Mouse (Mus musculus) heart, postnatal 36 days (tissue): ENCODE data around the gene Fancg. TPM values are rescaled to one million over a fixed set of nuclear protein-coding genes. Genes with fewer than 3 reads are reported as not detected.

Experiments
- DNase-seq, 2 experiments: peaks; one replicate each; pipeline ENCODE4 v3.0.0; 2021 to 2022
- intact Hi-C: fragments of 180-260 bp; cut with DNase I; formaldehyde crosslinking; loops from one replicate; pipeline ENCODE4 v1.15.1; 2025
- total RNA-seq, 2 experiments: library from RNA; stranded (reverse); gene quantifications; 2 replicates each; pipeline ENCODE4 v1.2.3; 2021

The Fancg gene
- total RNA-seq: 1 to 10 TPM; 2.6 to 3.2 TPM

GRCm38 (mm10) chr4:43010161-43011038, at the start of gene Fancg:
Gene Fancg, minus strand, starts transcription at chr4:43010506.
- DNase-seq: peak; percentile 79 to 90
- intact Hi-C loops: no loop called here

- no peak for DNase-seq
- intact Hi-C loops: no loop called here
Measured at GRCm38 (mm10) chr4:43059697-43060096, 49.4 kb upstream of the Fancg start.

- peak; percentile 88 to 89 for DNase-seq
- intact Hi-C loops: no loop called here
Measured at GRCm38 (mm10) chr4:43058753-43059654, 48.7 kb upstream of the Fancg start, which contains the start of gene Unc13b. Gene Unc13b, plus strand, starts transcription at chr4:43058953.

GRCm38 (mm10) chr4:43058392-43058752, 48.1 kb upstream of the Fancg start:
- DNase-seq: no peak
- intact Hi-C loops: no loop called here

- intact Hi-C loops: no loop called here
- no peak for DNase-seq
Measured at GRCm38 (mm10) chr4:43057654-43058053, 47.3 kb upstream of the Fancg start.

GRCm38 (mm10) chr4:43052627-43053026, 42.3 kb upstream of the Fancg start:
- peak; percentile 43 to 46 for DNase-seq
- intact Hi-C loops: no loop called here

GRCm38 (mm10) chr4:43047231-43047630, 36.9 kb upstream of the Fancg start:
- DNase-seq: peak; percentile 63 to 66
- intact Hi-C loops: loop anchor here (1.0 to 2.0 kb wide), 4 partner anchors 68 to 514 kb away; no protein-coding TSS in a partner anchor

- intact Hi-C loops: loop anchor here (1.0 to 2.0 kb wide), 4 partner anchors 69 to 514 kb away; no protein-coding TSS in a partner anchor
- DNase-seq: no peak
Measured at GRCm38 (mm10) chr4:43046607-43047006, 36.3 kb upstream of the Fancg start.

GRCm38 (mm10) chr4:43045659-43046302, 35.5 kb upstream of the Fancg start, which contains the start of gene Fam214b:
Gene Fam214b, minus strand, starts transcription at chr4:43046220.
- intact Hi-C loops: loop anchor here (2.0 kb wide), 2 partner anchors 199 to 515 kb away; no protein-coding TSS in a partner anchor
- DNase-seq: peak; percentile 97 to 99

- intact Hi-C loops: no loop called here
- no peak for DNase-seq
Measured at GRCm38 (mm10) chr4:43045285-43045658, 35.0 kb upstream of the Fancg start.

GRCm38 (mm10) chr4:43044673-43045072, 34.4 kb upstream of the Fancg start:
- intact Hi-C loops: no loop called here

GRCm38 (mm10) chr4:43043644-43044357, 33.5 kb upstream of the Fancg start:
- DNase-seq: peak; percentile 57 to 62
- intact Hi-C loops: no loop called here

More at GRCm38 (mm10) chr4:43044673-43045072, 34.4 kb upstream of the Fancg start:
- DNase-seq: peak; percentile 44 to 52

GRCm38 (mm10) chr4:43040881-43041547, 30.7 kb upstream of the Fancg start:
- DNase-seq: no peak
- intact Hi-C loops: no loop called here

GRCm38 (mm10) chr4:43040114-43040572, 29.8 kb upstream of the Fancg start:
- intact Hi-C loops: no loop called here
- DNase-seq: peak; percentile 91 to 93

- no peak for DNase-seq
- intact Hi-C loops: no loop called here
Measured at GRCm38 (mm10) chr4:43039609-43040008, 29.3 kb upstream of the Fancg start.

- DNase-seq: no peak
- intact Hi-C loops: no loop called here
Measured at GRCm38 (mm10) chr4:43038567-43039495, 28.5 kb upstream of the Fancg start.

GRCm38 (mm10) chr4:43037860-43038566, 27.7 kb upstream of the Fancg start:
- no peak for DNase-seq
- intact Hi-C loops: no loop called here
